Mouse (Mus musculus) G1E (cell line): Measurements from ENCODE around the gene E130308A19Rik. TPM values are rescaled to one million over a fixed set of nuclear protein-coding genes. Genes with fewer than 3 reads are reported as not detected.

Experiments used
- ATAC-seq: 2 replicates; pipeline ENCODE4 v1.8.0; 2016; ENCODE audit warnings: mild to moderate bottlenecking; ENCODE audit not compliant: insufficient number of reproducible peaks, poor library complexity, low FRiP score, severe bottlenecking; ENCODE audit errors: extremely low read depth
- DNase-seq: peaks from one replicate; pipeline ENCODE4 v3.0.0; 2012; ENCODE audit warnings: low spot score
- H3K27me3 ChIP-seq: 2 replicates; pipeline ENCODE4 v1.6.1; 2012; ENCODE audit warnings: mild to moderate bottlenecking, low read length, inconsistent platforms; ENCODE audit not compliant: insufficient read depth
- H3K36me3 ChIP-seq: replicated peaks from 2 replicates; pipeline ENCODE3; 2012; ENCODE audit warnings: mild to moderate bottlenecking, inconsistent platforms
- H3K4me1 ChIP-seq: 2 replicates; pipeline ENCODE4 v1.6.1; 2012; ENCODE audit warnings: low read depth, low read length, inconsistent platforms, mixed read lengths; ENCODE audit not compliant: insufficient read depth
- H3K4me3 ChIP-seq: 2 replicates; pipeline ENCODE4 v1.5.1; 2012; ENCODE audit warnings: low read depth, mild to moderate bottlenecking, inconsistent platforms, low read length, moderate library complexity, mixed read lengths
- H3K9me3 ChIP-seq: replicated peaks from 2 replicates; pipeline ENCODE4 v1.6.1; 2012; ENCODE audit warnings: inconsistent platforms
- CTCF ChIP-seq: IDR thresholded peaks from 2 replicates; pipeline ENCODE4 v1.5.1; 2012; ENCODE audit warnings: low read depth, low read length, inconsistent platforms, mixed read lengths
- GATA1 ChIP-seq: IDR thresholded peaks from 2 replicates; pipeline ENCODE4 v1.6.1; 2012; ENCODE audit warnings: borderline replicate concordance, low read length, inconsistent platforms, mixed read lengths
- GATA2 ChIP-seq: IDR thresholded peaks from 2 replicates; pipeline ENCODE4 v1.6.1; 2012; ENCODE audit warnings: low read depth, low read length, inconsistent platforms, borderline replicate concordance
- POLR2AphosphoS5 ChIP-seq: IDR thresholded peaks from 2 replicates; pipeline ENCODE4 v1.6.1; 2012; ENCODE audit warnings: low read depth, low read length, inconsistent platforms; ENCODE audit not compliant: insufficient replicate concordance
- TAL1 ChIP-seq: conservative IDR thresholded peaks from 2 replicates; pipeline ENCODE4 v1.6.1; 2012; ENCODE audit warnings: low read depth, low read length, inconsistent platforms, mixed read lengths
- polyA plus RNA-seq: library from polyadenylated mRNA; stranded (reverse); fragments of >175 nt; gene quantifications from 2 replicates; pipeline ENCODE4 v1.2.3, GENCODE M21; 2012
- total RNA-seq, 2 experiments: library from RNA; stranded (forward) in 1 of 2; stranded (reverse) in 1 of 2; fragments of 200-1000 nt in 1 of 2; fragments of >200 nt in 1 of 2; fragmentation: Nextera tagmentation in 1 of 2; gene quantifications; 2 replicates each; pipeline ENCODE4 v1.2.3; 2014 to 2017

E130308A19Rik gene
- total and polyA plus RNA-seq, 3 experiments = 6.1 to 33.8 (median 8.1) TPM

DNA sequence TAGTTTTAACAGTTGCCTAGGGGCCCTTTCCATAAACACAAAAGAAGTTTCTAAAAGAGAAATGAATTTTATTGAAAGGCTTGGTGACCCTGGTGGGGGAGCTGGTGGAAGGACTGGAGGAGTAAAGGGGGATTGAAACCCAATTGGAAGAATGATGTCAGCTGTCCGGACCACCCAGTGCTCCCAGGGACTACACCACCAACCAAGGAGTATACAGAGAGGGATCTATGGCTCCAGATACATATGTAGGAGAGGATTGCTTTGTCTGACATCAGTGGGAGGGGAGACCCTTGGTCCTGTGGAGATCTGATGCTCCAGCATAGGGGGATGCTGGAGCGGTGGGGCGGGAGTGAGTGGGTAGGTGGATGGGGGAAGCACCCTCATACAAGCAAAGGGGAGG, 20.5 kb upstream of the E130308A19Rik start:
- no peak for ATAC-seq
- H3K4me1 ChIP-seq = peaks cover 15% of the 10 kb centered on the region
- DNase-seq = no peak
- TF ChIP-seq POLR2AphosphoS5 (no peak), TAL1 (no peak), CTCF (no peak), GATA1 (no peak), GATA2 (no peak)
- H3K27me3 ChIP-seq = no peaks in the 10 kb centered on the region
- H3K4me3 ChIP-seq = no peak overlapping the region
- H3K36me3 ChIP-seq = peaks cover 22% of the 10 kb centered on the region
- no peaks in the 10 kb centered on the region for H3K9me3 ChIP-seq

DNA sequence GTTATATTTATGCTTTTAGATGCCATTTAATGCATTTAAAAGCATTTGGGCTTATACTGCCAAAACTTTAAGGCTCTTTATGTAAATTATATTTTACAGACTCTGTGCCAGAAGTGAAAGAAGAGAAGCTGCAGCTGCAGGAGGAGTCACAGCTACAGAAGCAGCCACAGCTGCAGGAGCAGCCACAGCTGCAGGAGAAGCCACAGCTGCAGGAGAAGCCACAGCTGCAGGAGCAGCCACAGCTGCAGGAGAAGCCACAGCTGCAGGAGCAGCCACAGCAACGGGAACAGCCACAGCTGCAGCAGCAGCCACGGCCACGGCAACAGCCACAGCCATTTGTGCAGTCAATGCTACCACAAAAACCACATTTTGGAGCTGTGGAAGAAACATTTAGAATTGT, 15.6 kb upstream of the E130308A19Rik start:
- no peaks in the 10 kb centered on the region for H3K9me3 ChIP-seq
- no peak for ATAC-seq

DNA sequence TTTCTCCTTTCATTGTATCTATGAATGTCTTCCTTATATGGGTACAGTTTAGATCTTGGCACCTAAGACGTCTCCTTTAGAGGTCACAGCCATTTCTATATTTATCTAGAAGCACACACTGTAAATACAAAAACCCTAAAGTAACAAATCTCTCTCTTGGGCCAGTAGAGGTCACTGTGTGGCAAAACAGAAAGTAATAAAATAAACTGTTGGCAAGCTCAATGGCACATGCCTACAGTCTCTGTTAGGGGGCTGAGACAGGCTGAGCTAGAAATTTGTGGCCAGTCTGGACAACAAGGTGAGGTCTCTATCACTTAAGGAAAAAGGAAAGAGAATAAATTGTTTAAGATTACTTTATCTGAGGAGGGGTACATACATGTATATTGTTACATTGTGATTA, 11.0 kb upstream of the E130308A19Rik start:
- Histone ChIP-seq H3K9me3 (no peaks in the 10 kb centered on the region), H3K27me3 (no peaks in the 10 kb centered on the region), H3K4me3 (no peak overlapping the region), H3K4me1 (no peaks in the 10 kb centered on the region; the same call in 1 of the 2 replicates), H3K36me3 (peaks cover 23% of the 10 kb centered on the region)
- ATAC-seq (peak; percentile 15), DNase-seq (no peak)
- TF ChIP-seq GATA1 (no peak), POLR2AphosphoS5 (no peak), CTCF (0 out of 2 replicates have a peak, but pooled peaks have one; percentile 9), TAL1 (no peak), GATA2 (no peak)

More for the DNA sequence above, 15.6 kb upstream of the E130308A19Rik start:
- H3K4me3 ChIP-seq = no peak overlapping the region
- no peak for TF ChIP-seq POLR2AphosphoS5
- no peak for TF ChIP-seq GATA2
- no peak for TF ChIP-seq TAL1
- no peak for TF ChIP-seq GATA1
- no peak for TF ChIP-seq CTCF
- H3K27me3 ChIP-seq = no peaks in the 10 kb centered on the region
- peaks cover 4% of the 10 kb centered on the region; the same call in 1 of the 2 replicates for H3K4me1 ChIP-seq
- peaks cover 25% of the 10 kb centered on the region for H3K36me3 ChIP-seq
- no peak for DNase-seq

DNA sequence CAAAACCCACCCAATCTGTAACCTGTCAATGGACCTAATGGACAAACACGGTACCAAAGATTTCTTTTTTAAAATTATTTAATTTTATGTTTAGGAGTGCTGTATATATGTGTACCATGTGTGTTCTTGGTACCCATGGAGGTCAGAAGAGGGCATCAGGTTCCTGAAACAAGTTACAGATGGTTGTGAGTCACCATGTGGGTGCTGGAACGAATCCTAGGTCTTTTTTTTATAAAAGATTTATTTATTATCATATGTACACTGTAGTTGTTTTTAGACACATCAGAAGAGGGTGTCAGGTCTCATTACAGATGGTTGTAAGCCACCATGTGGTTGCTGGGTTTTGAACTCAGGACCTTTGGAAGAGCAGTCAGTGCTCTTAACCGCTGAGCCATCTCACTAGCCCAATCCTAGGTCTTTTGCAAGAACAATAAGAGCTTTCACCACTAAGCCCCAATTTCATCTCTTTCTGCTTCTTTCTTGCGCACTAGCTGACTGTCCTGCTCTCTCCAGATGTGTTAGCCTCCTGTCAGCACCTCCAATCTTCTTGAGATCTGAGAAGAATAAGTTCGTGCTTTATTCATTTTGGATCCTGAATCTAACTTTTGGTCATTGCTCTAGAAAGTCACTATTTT, 6.3 kb upstream of the E130308A19Rik start:
- ATAC-seq = no peak

DNA sequence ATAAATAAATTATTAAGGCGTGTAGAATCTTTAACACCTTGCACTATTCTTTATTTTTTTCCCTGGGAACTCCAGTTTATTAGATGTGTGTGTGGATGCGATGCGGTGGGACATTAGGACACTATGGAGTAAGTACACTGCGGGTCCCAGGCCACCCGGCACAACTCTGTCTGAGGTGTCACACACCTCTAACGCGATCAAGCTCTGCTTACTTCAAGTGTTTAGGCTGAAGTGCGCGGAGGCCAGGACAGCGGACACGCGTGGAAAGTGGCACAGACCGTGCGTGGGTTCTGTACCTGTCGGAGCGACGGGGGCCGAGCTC, 374 bp upstream of the E130308A19Rik start:
- H3K36me3 ChIP-seq = peaks cover 2% of the 10 kb centered on the region
- H3K4me1 ChIP-seq = peaks cover 24% of the 10 kb centered on the region
- no peak for ATAC-seq
- H3K27me3 ChIP-seq = no peaks in the 10 kb centered on the region
- no peak for DNase-seq
- peak overlapping the region; percentile 95 for H3K4me3 ChIP-seq
- H3K9me3 ChIP-seq = no peaks in the 10 kb centered on the region
- TF ChIP-seq POLR2AphosphoS5 = no peak
- TF ChIP-seq GATA2 = no peak
- TF ChIP-seq GATA1 = no peak

More for the DNA sequence above, 6.3 kb upstream of the E130308A19Rik start:
- H3K9me3 ChIP-seq = no peaks in the 10 kb centered on the region
- DNase-seq = no peak
- H3K4me1 ChIP-seq = no peaks in the 10 kb centered on the region; the same call in 1 of the 2 replicates
- peaks cover 7% of the 10 kb centered on the region for H3K36me3 ChIP-seq
- no peaks in the 10 kb centered on the region for H3K27me3 ChIP-seq
- H3K4me3 ChIP-seq = no peak overlapping the region
- TF ChIP-seq CTCF (no peak), POLR2AphosphoS5 (no peak), GATA1 (no peak), TAL1 (no peak), GATA2 (no peak)

DNA sequence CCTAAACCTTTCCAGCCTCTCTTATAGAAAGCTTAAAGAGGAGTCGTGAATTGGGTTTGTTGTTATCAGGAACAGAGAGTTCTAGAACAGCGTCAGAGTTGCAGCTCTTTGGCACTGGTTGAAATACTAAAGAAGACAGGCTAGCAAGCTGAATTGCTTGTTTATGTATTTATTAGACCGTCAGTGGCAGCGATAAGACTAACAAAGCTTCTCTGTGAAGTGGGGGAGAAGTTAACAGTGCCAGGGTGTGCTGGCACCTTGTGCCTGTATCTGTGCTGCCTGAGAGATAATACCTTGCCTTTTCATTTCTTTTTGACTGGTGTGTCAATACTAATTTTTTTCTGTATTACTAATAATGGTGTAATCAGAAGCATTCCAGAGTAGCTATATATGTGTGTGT, 2.2 kb downstream of the E130308A19Rik start:
- Histone ChIP-seq H3K4me1 (peaks cover 40% of the 10 kb centered on the region), H3K36me3 (peaks cover 9% of the 10 kb centered on the region), H3K4me3 (no peak overlapping the region), H3K9me3 (no peaks in the 10 kb centered on the region), H3K27me3 (no peaks in the 10 kb centered on the region)
- TF ChIP-seq POLR2AphosphoS5 (no peak), CTCF (no peak), GATA2 (no peak), TAL1 (no peak), GATA1 (no peak)
- ATAC-seq = no peak
- DNase-seq = no peak
